ENCODE assay signal across 13 mouse cellular contexts in genomic region chr5:64500866-64501265, GRCm38 (mm10).
DNase-seq lines count a peak whose midpoint lies in the region; ATAC-seq and TF ChIP-seq lines count a peak whose summit lies in the region.
"Had no signal": no experiment of that assay in that cellular context is flagged by ENCODE, and none has a peak within 500 bp of the region (broad histone marks: within the 10 kb centered on the region; RNA-seq: fewer than 3 reads in every experiment).

No protein-coding gene starts in this region.

- no peaks in the 10 kb centered on the region for H3K27me3 ChIP-seq in heart, embryonic 11.5 days (ENCODE audit: control insufficient read depth, insufficient read depth, low read length)
- peaks cover 5% of the 10 kb centered on the region; the same call in 1 of the 2 replicates for H3K27me3 ChIP-seq in midbrain, embryonic 10.5 days (ENCODE audit: low read depth, poor library complexity, severe bottlenecking)
- no peaks in the 10 kb centered on the region for H3K27me3 ChIP-seq in midbrain, postnatal 0 days (ENCODE audit: insufficient read depth, low read length)
- H3K27me3 ChIP-seq: heart, embryonic 13.5 days; limb, embryonic 12.5 days had no signal

- no peaks in the 10 kb centered on the region for H3K36me3 ChIP-seq in heart, embryonic 11.5 days (ENCODE audit: control insufficient read depth, insufficient read depth, low read length)
- no peaks in the 10 kb centered on the region for H3K36me3 ChIP-seq in midbrain, embryonic 10.5 days
- H3K36me3 ChIP-seq in midbrain, postnatal 0 days (ENCODE audit: insufficient read depth, low read length) = no peaks in the 10 kb centered on the region
- H3K36me3 ChIP-seq: heart, embryonic 13.5 days; limb, embryonic 12.5 days had no signal

- TF ChIP-seq CTCF in midbrain, postnatal 0 days (IDR thresholded peaks at IDR 0.05) = no peak
- TF ChIP-seq CTCF in layer of hippocampus, adult 2 months (conservative IDR thresholded peaks at IDR 0.05) = no peak

- peaks cover 13% of the 10 kb centered on the region for H3K4me1 ChIP-seq in heart, embryonic 11.5 days (ENCODE audit: control insufficient read depth, insufficient read depth, low read length)
- H3K4me1 ChIP-seq in midbrain, embryonic 10.5 days = peaks cover 27% of the 10 kb centered on the region
- H3K4me1 ChIP-seq in midbrain, postnatal 0 days (ENCODE audit: insufficient read depth, low read length) = no peaks in the 10 kb centered on the region

- no peaks in the 10 kb centered on the region for H3K9me3 ChIP-seq in heart, embryonic 11.5 days (replicated peaks; ENCODE audit: control insufficient read depth, low read length)
- H3K9me3 ChIP-seq in midbrain, embryonic 10.5 days (replicated peaks) = no peaks in the 10 kb centered on the region
- no peaks in the 10 kb centered on the region for H3K9me3 ChIP-seq in midbrain, postnatal 0 days (ENCODE audit: low read length)
- H3K9me3 ChIP-seq: heart, embryonic 13.5 days; limb, embryonic 12.5 days had no signal

- peak; percentile 94 for DNase-seq in heart, adult 11 months
- no peak for DNase-seq in midbrain, embryonic 10.5 days (ENCODE audit: low spot score)
- no peak for DNase-seq in midbrain, postnatal 0 days (ENCODE audit: low spot score)
- DNase-seq in gastrocnemius, postnatal 36 days = peak; percentile 31 to 52
- DNase-seq in testis, postnatal 14 days (ENCODE audit: low spot score) = peak; percentile 48
- no peak for DNase-seq in urinary bladder, adult 18-20 months (ENCODE audit: low spot score in 2 of 2)
- DNase-seq in layer of hippocampus, adult 2 months (ENCODE audit: low spot score in 2 of 2) = no peak
- DNase-seq: cerebellum, postnatal 25 days had no signal

- no peak overlapping the region for H3K4me3 ChIP-seq in heart, embryonic 11.5 days (ENCODE audit: low read depth, low read length)
- H3K4me3 ChIP-seq in midbrain, embryonic 10.5 days = no peak overlapping the region
- no peak overlapping the region for H3K4me3 ChIP-seq in midbrain, postnatal 0 days (ENCODE audit: low read depth, low read length)
- no peak overlapping the region for H3K4me3 ChIP-seq in layer of hippocampus, adult 2 months
- H3K4me3 ChIP-seq: heart, embryonic 13.5 days; limb, embryonic 12.5 days had no signal

- ATAC-seq in heart, embryonic 11.5 days (replicated peaks; ENCODE audit: insufficient number of reproducible peaks, low FRiP score, low TSS enrichment) = no peak
- ATAC-seq in midbrain, postnatal 0 days (ENCODE audit: low FRiP score) = no peak
- ATAC-seq: inflammation-experienced regulatory T-cells, adult 6 months; midbrain, embryonic 16.5 days had no signal

- no peak overlapping the region for H3K4me2 ChIP-seq in heart, embryonic 11.5 days
- no peak overlapping the region for H3K4me2 ChIP-seq in midbrain, postnatal 0 days (ENCODE audit: low read depth, low read length, poor library complexity, severe bottlenecking)
- H3K4me2 ChIP-seq: heart, embryonic 13.5 days; limb, embryonic 12.5 days had no signal

- H3K27ac ChIP-seq in heart, embryonic 11.5 days (ENCODE audit: low read depth, low read length) = no peak overlapping the region
- H3K27ac ChIP-seq in midbrain, embryonic 10.5 days (replicated peaks) = 0 out of 2 replicates have a peak overlapping the region, but pooled peaks have one; percentile 9
- no peak overlapping the region for H3K27ac ChIP-seq in midbrain, postnatal 0 days (ENCODE audit: low read depth, low read length)
- H3K27ac ChIP-seq in layer of hippocampus, adult 2 months = no peak overlapping the region; the same call in 1 of the 2 replicates
- H3K27ac ChIP-seq: heart, embryonic 13.5 days; limb, embryonic 12.5 days had no signal

- no peak overlapping the region for H3K9ac ChIP-seq in heart, embryonic 11.5 days (ENCODE audit: low read depth, low read length)
- H3K9ac ChIP-seq in midbrain, postnatal 0 days (replicated peaks; ENCODE audit: low read length, poor library complexity, severe bottlenecking) = no peak overlapping the region
- H3K9ac ChIP-seq: heart, embryonic 13.5 days; limb, embryonic 12.5 days had no signal

- 75% methylated on average over 4 of the region's 4 CpGs for WGBS in heart, embryonic 11.5 days (ENCODE audit: insufficient replicate concordance)
- WGBS in midbrain, embryonic 10.5 days = 83% methylated on average over 4 of the region's 4 CpGs
- WGBS in midbrain, postnatal 0 days = 89% methylated on average over 4 of the region's 4 CpGs

- intact Hi-C loops in gastrocnemius, postnatal 36 days (cut with DNase I) = no loop called here

Comparison
In these comparisons a context has a peak if more than half of its experiments do, and no peak if none do; other contexts are left out.
1. DNase-seq: peak in heart, adult 11 months (single experiment), gastrocnemius, postnatal 36 days (2 of 2) and testis, postnatal 14 days (single experiment); none in midbrain, embryonic 10.5 days (single experiment), midbrain, postnatal 0 days (single experiment), urinary bladder, adult 18-20 months (0 of 2) and layer of hippocampus, adult 2 months (0 of 2).